Mouse (Mus musculus): Measurements from ENCODE around the gene Ucp3. TPM values are rescaled to one million over a fixed set of nuclear protein-coding genes. Genes with fewer than 3 reads are reported as not detected.

The Ucp3 gene
- total RNA-seq, 1 experiment from 2014 or later = not detected

DNA sequence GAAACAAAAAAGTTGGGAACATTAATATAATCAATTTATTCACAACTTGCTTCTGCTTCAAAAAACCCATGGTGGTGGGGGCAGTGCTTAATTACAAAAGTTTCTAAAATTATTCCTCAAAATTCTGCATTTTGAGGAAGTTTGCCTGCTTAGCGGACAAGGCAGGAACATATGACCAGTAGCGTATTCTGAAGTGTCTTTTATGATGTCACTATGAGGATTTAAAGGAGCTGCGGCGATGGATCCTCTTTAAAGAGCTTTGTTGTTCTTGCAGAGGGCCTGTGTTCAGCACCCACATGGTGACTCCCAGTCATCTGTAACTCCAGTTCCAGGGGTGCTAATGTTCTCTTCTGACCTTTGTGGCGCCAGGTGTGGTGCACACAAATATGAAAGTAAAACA, 58.0 kb downstream of the Ucp3 start:
- no peak for ATAC-seq (ENCODE audit: extremely low read depth, insufficient number of reproducible peaks, low FRiP score, poor library complexity, severe bottlenecking)

DNA sequence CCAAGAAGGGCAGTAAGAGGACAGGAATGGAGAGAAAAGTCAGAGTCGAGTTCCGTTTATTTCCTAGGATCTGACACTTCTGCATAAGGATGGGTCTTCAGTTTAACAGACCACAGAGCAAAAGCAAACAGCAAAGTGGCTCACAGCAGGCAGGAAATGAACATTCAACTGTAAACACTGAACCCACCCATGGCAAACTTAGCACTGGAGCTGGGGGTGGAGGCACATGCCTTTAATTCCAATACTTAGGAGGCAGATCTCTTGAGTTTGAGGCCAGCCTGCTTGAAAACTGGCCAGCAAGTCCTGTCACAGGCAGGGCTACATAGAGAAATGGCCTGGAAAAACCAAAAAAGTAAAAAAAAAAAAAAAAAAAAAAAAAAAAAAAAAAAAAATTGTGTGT, 60.7 kb downstream of the Ucp3 start:
- no peak for ATAC-seq (ENCODE audit: extremely low read depth, insufficient number of reproducible peaks, low FRiP score, poor library complexity, severe bottlenecking)

DNA sequence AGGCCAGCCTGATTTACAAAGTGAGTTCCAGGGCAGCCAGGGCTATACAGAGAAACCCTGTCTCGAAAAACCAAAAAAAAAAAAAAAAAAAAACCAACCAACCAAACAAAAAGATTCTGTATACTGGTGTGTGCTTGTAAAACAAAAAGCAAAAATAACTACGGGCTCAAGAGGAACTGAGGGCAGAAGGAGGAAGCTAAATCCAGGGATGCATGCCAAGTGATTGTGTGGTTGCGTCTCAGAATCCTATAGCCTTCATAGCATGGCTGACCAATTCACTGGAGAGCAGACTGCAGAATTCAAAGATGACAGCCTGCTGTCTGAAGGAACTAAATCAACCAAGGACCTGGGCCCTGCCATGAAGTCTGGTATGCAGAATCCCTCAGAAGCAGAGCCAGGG, 61.4 kb downstream of the Ucp3 start:
- ATAC-seq (ENCODE audit: extremely low read depth, insufficient number of reproducible peaks, low FRiP score, poor library complexity, severe bottlenecking) = no peak

DNA sequence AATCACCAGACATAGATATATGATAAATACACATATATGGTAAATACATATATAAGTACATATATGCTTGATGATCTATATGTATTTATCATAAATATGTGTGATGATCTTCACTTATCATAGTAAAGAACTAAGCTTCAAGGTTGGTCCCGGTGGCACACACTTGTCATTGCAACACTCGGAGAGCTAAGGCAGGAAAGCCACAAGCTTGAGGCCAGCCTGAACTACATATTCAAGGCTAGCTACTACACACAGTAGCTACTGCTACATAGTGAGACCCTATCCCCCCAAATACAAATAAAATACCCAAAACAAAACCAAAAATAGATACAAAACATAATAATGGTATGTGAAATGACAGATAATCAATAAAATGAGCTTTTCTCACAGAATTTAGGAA, 63.0 kb downstream of the Ucp3 start:
- no peak for ATAC-seq (ENCODE audit: extremely low read depth, insufficient number of reproducible peaks, low FRiP score, poor library complexity, severe bottlenecking)

Other genes with a start within 250 kb of the Ucp3 start
- gene Pgm2l1, start 245.6 kb upstream of the Ucp3 start, total RNA-seq (2017) = 13.5 and 13.8 TPM in 2 replicates
- gene P4ha3, start 187.5 kb upstream of the Ucp3 start, total RNA-seq (2017) = not detected in 2 replicates
- 31.9 and 50.4 TPM in 2 replicates for gene C2cd3, start 100.8 kb upstream of the Ucp3 start, total RNA-seq (2017)
- 34.4 and 40.6 TPM in 2 replicates for gene Ppme1, start 100.7 kb upstream of the Ucp3 start, total RNA-seq (2017)
- gene Ucp2, start 20.3 kb downstream of the Ucp3 start, total RNA-seq (2017) = 453 and 500 TPM in 2 replicates
- gene Dnajb13, start 42.0 kb downstream of the Ucp3 start, total RNA-seq (2017) = 1.0 and 1.5 TPM in 2 replicates
- gene Coa4, start 64.1 kb downstream of the Ucp3 start, total RNA-seq (2017) = 9.5 and 16.9 TPM in 2 replicates
- gene Rab6a, start 134.4 kb downstream of the Ucp3 start, total RNA-seq (2017) = 101 and 104 TPM in 2 replicates
- gene Mrpl48, start 135.3 kb downstream of the Ucp3 start, total RNA-seq (2017) = 30.7 and 31.6 TPM in 2 replicates
- 0.35 TPM in 1 of 2 replicates, not detected in the other for gene Plekhb1, start 189.4 kb downstream of the Ucp3 start, total RNA-seq (2017)
- gene Fam168a, start 233.6 kb downstream of the Ucp3 start, total RNA-seq (2017) = 13.3 and 13.4 TPM in 2 replicates

All from neutrophil, adult 5-6 weeks (primary cell).